Mouse (Mus musculus): ENCODE results near the gene Gm20605. TPM values are rescaled to one million over a fixed set of nuclear protein-coding genes. Genes with fewer than 3 reads are reported as not detected.

The Gm20605 gene
- polyA plus RNA-seq, 1 experiment from 2014 or later, result 6.5 TPM

Other genes starting within 250 kb of the Gm20605 start
- gene Zan, start 152.1 kb upstream of the Gm20605 start, polyA plus RNA-seq (2014; fragmentation: Nextera tagmentation; extraction: Ambion mirVana), result 0.13 TPM in 1 of 2 replicates, not detected in the other
- 51.1 and 59.3 TPM in 2 replicates for gene Pop7, start 126.7 kb upstream of the Gm20605 start, polyA plus RNA-seq (2014; fragmentation: Nextera tagmentation; extraction: Ambion mirVana)
- gene Gigyf1, start 110.6 kb upstream of the Gm20605 start, polyA plus RNA-seq (2014; fragmentation: Nextera tagmentation; extraction: Ambion mirVana), result 13.7 and 14.1 TPM in 2 replicates
- gene Epo, start 95.9 kb upstream of the Gm20605 start, polyA plus RNA-seq (2014; fragmentation: Nextera tagmentation; extraction: Ambion mirVana), result 0.54 and 0.67 TPM in 2 replicates
- gene Gnb2, start 95.7 kb upstream of the Gm20605 start, polyA plus RNA-seq (2014; fragmentation: Nextera tagmentation; extraction: Ambion mirVana), result 352 and 360 TPM in 2 replicates
- gene Actl6b, start 75.7 kb upstream of the Gm20605 start, polyA plus RNA-seq (2014; fragmentation: Nextera tagmentation; extraction: Ambion mirVana), result not detected in 2 replicates
- 0.67 and 0.84 TPM in 2 replicates for gene Tfr2, start 59.3 kb upstream of the Gm20605 start, polyA plus RNA-seq (2014; fragmentation: Nextera tagmentation; extraction: Ambion mirVana)
- gene Mospd3, start 28.1 kb upstream of the Gm20605 start, polyA plus RNA-seq (2014; fragmentation: Nextera tagmentation; extraction: Ambion mirVana), result 20.4 and 21.4 TPM in 2 replicates
- gene Pcolce, start 15.4 kb upstream of the Gm20605 start, polyA plus RNA-seq (2014; fragmentation: Nextera tagmentation; extraction: Ambion mirVana), result 150 TPM in 2 replicates
- 0.11 and 0.24 TPM in 2 replicates for gene Fbxo24, start 173 bp upstream of the Gm20605 start, polyA plus RNA-seq (2014; fragmentation: Nextera tagmentation; extraction: Ambion mirVana)
- 31.1 and 35.3 TPM in 2 replicates for gene Lrch4, start 54 bp upstream of the Gm20605 start, polyA plus RNA-seq (2014; fragmentation: Nextera tagmentation; extraction: Ambion mirVana)
- 8.2 and 9.2 TPM in 2 replicates for gene Sap25, start 12.2 kb downstream of the Gm20605 start, polyA plus RNA-seq (2014; fragmentation: Nextera tagmentation; extraction: Ambion mirVana)
- gene Irs3, start 16.5 kb downstream of the Gm20605 start, polyA plus RNA-seq (2014; fragmentation: Nextera tagmentation; extraction: Ambion mirVana), result 0.31 and 0.47 TPM in 2 replicates
- 14.1 and 15.4 TPM in 2 replicates for gene Agfg2, start 55.6 kb downstream of the Gm20605 start, polyA plus RNA-seq (2014; fragmentation: Nextera tagmentation; extraction: Ambion mirVana)
- gene Nyap1, start 112.4 kb downstream of the Gm20605 start, polyA plus RNA-seq (2014; fragmentation: Nextera tagmentation; extraction: Ambion mirVana), result 1.2 and 1.8 TPM in 2 replicates
- gene Tsc22d4, start 116.6 kb downstream of the Gm20605 start, polyA plus RNA-seq (2014; fragmentation: Nextera tagmentation; extraction: Ambion mirVana), result 96.0 and 101 TPM in 2 replicates
- gene Ppp1r35, start 149.7 kb downstream of the Gm20605 start, polyA plus RNA-seq (2014; fragmentation: Nextera tagmentation; extraction: Ambion mirVana), result 61.4 and 62.0 TPM in 2 replicates
- gene Mepce, start 158.5 kb downstream of the Gm20605 start, polyA plus RNA-seq (2014; fragmentation: Nextera tagmentation; extraction: Ambion mirVana), result 12.0 and 12.2 TPM in 2 replicates
- gene Zcwpw1, start 158.6 kb downstream of the Gm20605 start, polyA plus RNA-seq (2014; fragmentation: Nextera tagmentation; extraction: Ambion mirVana), result 19.6 and 20.1 TPM in 2 replicates
- gene Pilra, start 207.1 kb downstream of the Gm20605 start, polyA plus RNA-seq (2014; fragmentation: Nextera tagmentation; extraction: Ambion mirVana), result 0.24 and 0.43 TPM in 2 replicates
- gene Pilrb1, start 228.9 kb downstream of the Gm20605 start, polyA plus RNA-seq (2014; fragmentation: Nextera tagmentation; extraction: Ambion mirVana), result 0.13 TPM in 1 of 2 replicates, not detected in the other
- not detected in 2 replicates for gene Pilrb2, start 242.6 kb downstream of the Gm20605 start, polyA plus RNA-seq (2014; fragmentation: Nextera tagmentation; extraction: Ambion mirVana)

Data from limb, embryonic 11.5 days (tissue).